Mouse (Mus musculus) heart, adult 2 months (tissue): ENCODE measurements around the gene Rarg.

Experiments
- CTCF ChIP-seq: fragments of 200-600 bp; IDR thresholded peaks from 2 replicates; pipeline ENCODE4 v1.8.1; 2022; ENCODE audit warnings: antibody characterized with exemption, mild to moderate bottlenecking, moderate library complexity
- EP300 ChIP-seq: fragments of 200-500 bp; IDR thresholded peaks from 2 replicates; pipeline ENCODE4 v1.6.1; 2011; ENCODE audit warnings: low read depth, low read length, control low read depth; ENCODE audit not compliant: insufficient read depth

DNA sequence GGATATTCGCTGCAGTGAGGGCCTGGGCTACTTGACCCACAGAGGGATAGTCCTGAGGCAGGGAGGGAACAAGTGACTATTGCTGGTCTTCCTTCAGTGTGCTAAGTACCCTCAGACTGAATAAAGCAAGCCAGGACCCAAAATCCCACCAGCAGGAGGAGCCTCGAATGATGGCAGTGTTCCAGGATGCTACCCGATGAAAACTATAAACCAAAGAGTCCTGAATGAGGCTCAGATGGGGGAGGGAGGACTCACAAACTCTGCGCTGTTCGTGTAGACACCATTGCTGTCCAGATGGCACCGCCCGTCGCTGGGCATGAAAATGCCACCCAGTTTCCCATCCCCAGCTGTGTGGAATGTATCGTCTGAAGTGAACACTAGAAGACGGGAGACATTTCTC is 34.9 kb downstream of the Rarg start:
- TF ChIP-seq CTCF: no peak
- no peak for TF ChIP-seq EP300
